Mouse (Mus musculus) liver, adult 2 months (tissue): ENCODE results near the gene Cntnap5b.

Experiments used
- CTCF ChIP-seq: fragments of 200-500 bp; IDR thresholded peaks from 2 replicates; pipeline ENCODE4 v1.5.1; 2011; ENCODE audit warnings: low read depth, low read length, control low read depth
- POLR2A ChIP-seq: fragments of 200-500 bp; IDR thresholded peaks from 2 replicates; pipeline ENCODE4 v1.6.1; 2011; ENCODE audit warnings: low read length, control low read depth; ENCODE audit not compliant: insufficient read depth; ENCODE audit errors: extremely low read depth

GRCm38 (mm10) chr1:99970184-99971086 lies 197.9 kb downstream of the Cntnap5b start:
- TF ChIP-seq CTCF (no peak), POLR2A (no peak)
